Mouse (Mus musculus) neural tube, embryonic 13.5 days (tissue): ENCODE results near the gene Myt1l. TPM values are rescaled to one million over a fixed set of nuclear protein-coding genes. Genes with fewer than 3 reads are reported as not detected.
A peak's percentile ranks its signal among the peaks of the same experiment; 100 is the strongest.

ENCODE experiments used
- ATAC-seq: fragments of 200-750 bp; cut with Nextera tagmentation; 2 replicates; pipeline ENCODE4 v1.8.0; 2017; ENCODE audit warnings: low read depth, mild to moderate bottlenecking, moderate TSS enrichment, moderate library complexity
- H3K27ac ChIP-seq: fragments of 300-500 bp; sonication (generic); replicated peaks from 2 replicates; pipeline ENCODE4 v1.5.1; 2015; ENCODE audit warnings: moderate library complexity, mild to moderate bottlenecking, inconsistent platforms
- H3K27me3 ChIP-seq: fragments of 300-500 bp; sonication (generic); 2 replicates; pipeline ENCODE4 v1.6.1; 2015; ENCODE audit warnings: mild to moderate bottlenecking, inconsistent platforms
- H3K36me3 ChIP-seq: fragments of 300-500 bp; sonication (generic); 2 replicates; pipeline ENCODE4 v1.6.1; 2015; ENCODE audit warnings: mild to moderate bottlenecking, inconsistent platforms
- H3K4me1 ChIP-seq: fragments of 300-500 bp; sonication (generic); replicated peaks from 2 replicates; pipeline ENCODE4 v1.6.1; 2015; ENCODE audit warnings: inconsistent platforms
- H3K4me2 ChIP-seq: fragments of 300-500 bp; sonication (generic); 2 replicates; pipeline ENCODE4 v1.6.1; 2015; ENCODE audit warnings: inconsistent platforms, mild to moderate bottlenecking, moderate library complexity
- H3K4me3 ChIP-seq: fragments of 300-500 bp; sonication (generic); 2 replicates; pipeline ENCODE4 v1.5.1; 2015; ENCODE audit warnings: mild to moderate bottlenecking, inconsistent platforms
- H3K9ac ChIP-seq: fragments of 300-500 bp; sonication (generic); 2 replicates; pipeline ENCODE4 v1.6.1; 2015; ENCODE audit warnings: moderate library complexity, mild to moderate bottlenecking, inconsistent platforms
- H3K9me3 ChIP-seq: fragments of 300-500 bp; sonication (generic); 2 replicates; pipeline ENCODE4 v1.6.1; 2016; ENCODE audit warnings: inconsistent platforms
- WGBS: fragments of 180-500 bp; shearing (Covaris S2); methylation state at CpG from one replicate; pipeline ENCODE4 v1.1.7; 2015; 5-methylcytosine and 5-hydroxymethylcytosine counted together
- polyA plus RNA-seq: library from polyadenylated mRNA; unstranded; fragments of >200 nt; fragmentation: Nextera tagmentation; extraction: Ambion mirVana; gene quantifications from 2 replicates; pipeline ENCODE4 v1.2.1, GENCODE M21; 2015

Gene Myt1l
- polyA plus RNA-seq, 1 experiment from 2014 or later: 170 TPM

DNA sequence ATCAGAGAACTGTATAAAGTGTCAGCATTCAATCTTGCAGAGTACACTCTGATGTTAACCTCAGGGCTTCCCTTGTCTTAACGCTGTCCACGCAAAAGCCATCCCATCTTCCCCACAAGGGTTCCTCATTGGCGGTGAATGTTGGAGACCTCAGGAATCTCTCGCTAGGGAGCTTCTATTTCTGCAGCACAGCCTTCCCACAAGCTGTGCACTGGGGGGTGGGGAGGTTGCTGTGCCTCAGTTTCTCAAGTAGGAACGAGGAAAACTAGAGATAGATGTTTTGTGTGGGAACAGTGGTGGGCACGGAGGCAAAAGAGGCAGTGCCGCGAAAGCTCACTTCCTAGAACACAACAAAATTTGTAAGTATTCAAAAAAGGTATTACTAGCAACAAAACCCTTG is 409.1 kb downstream of the Myt1l start, which contains the start of gene Pxdn:
Pxdn (plus strand) TSS at position 301 of the 400 bp plus-strand sequence.
- WGBS: 31% methylated on average over 8 of the region's 8 CpGs
- Histone ChIP-seq H3K4me1 (peaks cover 43% of the 10 kb centered on the region), H3K9me3 (no peaks in the 10 kb centered on the region), H3K9ac (peak within 1 kb of the TSS; percentile 92), H3K36me3 (0 out of 2 replicates have a peak, but pooled peaks cover 6% of the 10 kb centered on the region), H3K4me3 (peak within 1 kb of the TSS; percentile 82), H3K4me2 (peak within 1 kb of the TSS; percentile 83), H3K27me3 (no peaks in the 10 kb centered on the region), H3K27ac (peak within 1 kb of the TSS; percentile 92)
- no peak for ATAC-seq

- Histone ChIP-seq H3K4me2 (peak overlapping the region; percentile 83), H3K27ac (peak overlapping the region; percentile 92), H3K36me3 (0 out of 2 replicates have a peak, but pooled peaks cover 11% of the 10 kb centered on the region), H3K9ac (peak overlapping the region; percentile 92), H3K4me3 (peak overlapping the region; percentile 82), H3K27me3 (no peaks in the 10 kb centered on the region), H3K4me1 (peaks cover 45% of the 10 kb centered on the region), H3K9me3 (no peaks in the 10 kb centered on the region)
- WGBS: under 1% methylated on average over 49 of the region's 49 CpGs
- peak; percentile 93 for ATAC-seq
Measured at GRCm38 (mm10) chr12:29937851-29938375, 409.7 kb downstream of the Myt1l start.

DNA sequence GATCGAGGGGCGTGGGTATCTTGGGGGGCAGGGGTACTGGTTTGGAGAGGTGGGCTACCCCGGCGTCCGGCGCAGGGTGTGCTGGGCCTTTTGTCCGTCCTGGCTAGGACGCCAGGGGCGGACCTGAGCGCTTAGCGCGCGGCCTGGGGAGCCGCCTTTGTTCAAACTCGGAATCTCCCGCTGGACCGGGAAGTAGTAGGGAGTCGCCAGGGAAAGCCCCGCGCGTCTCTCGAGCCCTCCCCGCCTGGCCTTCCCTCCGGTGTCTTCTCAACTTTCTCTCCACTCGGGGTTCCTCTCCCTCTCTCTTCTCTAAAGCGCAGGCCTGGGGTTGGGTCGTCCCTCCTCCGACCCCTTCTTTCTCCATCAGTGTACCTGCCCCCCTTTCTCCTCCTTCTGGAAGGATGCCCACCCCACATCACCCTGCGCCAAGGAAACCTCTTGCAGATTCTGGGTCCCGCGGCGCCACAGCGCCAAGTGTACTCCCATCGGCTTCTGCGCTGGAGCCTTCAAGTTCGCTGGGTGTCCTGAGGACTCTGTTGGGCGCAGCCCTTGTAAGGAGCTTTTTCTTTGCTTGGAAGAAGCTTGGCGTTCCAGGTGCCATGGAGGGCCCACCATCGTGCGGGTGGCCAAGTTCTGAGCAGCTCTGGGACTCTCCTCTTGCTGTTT is 410.3 kb downstream of the Myt1l start:
- Histone ChIP-seq H3K27ac (peak overlapping the region; percentile 92), H3K9me3 (no peaks in the 10 kb centered on the region), H3K36me3 (0 out of 2 replicates have a peak, but pooled peaks cover 11% of the 10 kb centered on the region), H3K4me2 (peak overlapping the region; percentile 83), H3K9ac (peak overlapping the region; percentile 92), H3K4me1 (peaks cover 45% of the 10 kb centered on the region), H3K27me3 (no peaks in the 10 kb centered on the region), H3K4me3 (peak overlapping the region; percentile 82)
- WGBS: under 1% methylated on average over 40 of the region's 40 CpGs
- peak; percentile 82 for ATAC-seq

DNA sequence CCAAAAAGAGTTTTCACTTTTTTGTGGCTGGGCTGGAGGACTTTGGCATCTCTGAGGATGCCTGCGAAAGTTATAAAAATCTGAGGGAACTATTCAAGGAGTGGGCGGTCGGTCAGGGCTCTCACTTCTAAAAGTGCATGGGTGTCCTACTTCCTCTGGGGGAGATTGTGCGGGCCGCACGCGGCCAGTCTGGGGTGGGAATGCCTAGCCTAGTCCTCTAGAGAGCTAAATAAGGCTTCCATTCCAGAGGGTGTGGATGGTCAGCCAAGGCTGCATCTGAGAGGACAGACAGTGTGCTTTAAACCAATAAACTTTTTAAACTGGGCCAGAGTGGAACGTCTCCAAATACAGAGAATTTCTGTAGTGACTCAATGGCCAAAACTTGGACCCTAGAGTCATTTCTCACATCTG is 411.1 kb downstream of the Myt1l start:
- Histone ChIP-seq H3K4me3 (peak overlapping the region; percentile 82), H3K27me3 (no peaks in the 10 kb centered on the region), H3K27ac (peak overlapping the region; percentile 92; the same call in 1 of the 2 replicates), H3K9me3 (no peaks in the 10 kb centered on the region), H3K36me3 (0 out of 2 replicates have a peak, but pooled peaks cover 11% of the 10 kb centered on the region), H3K4me2 (peak overlapping the region; percentile 83), H3K9ac (peak overlapping the region; percentile 92), H3K4me1 (peaks cover 45% of the 10 kb centered on the region)
- WGBS: 6% methylated on average over 8 of the region's 8 CpGs
- ATAC-seq: no peak

DNA sequence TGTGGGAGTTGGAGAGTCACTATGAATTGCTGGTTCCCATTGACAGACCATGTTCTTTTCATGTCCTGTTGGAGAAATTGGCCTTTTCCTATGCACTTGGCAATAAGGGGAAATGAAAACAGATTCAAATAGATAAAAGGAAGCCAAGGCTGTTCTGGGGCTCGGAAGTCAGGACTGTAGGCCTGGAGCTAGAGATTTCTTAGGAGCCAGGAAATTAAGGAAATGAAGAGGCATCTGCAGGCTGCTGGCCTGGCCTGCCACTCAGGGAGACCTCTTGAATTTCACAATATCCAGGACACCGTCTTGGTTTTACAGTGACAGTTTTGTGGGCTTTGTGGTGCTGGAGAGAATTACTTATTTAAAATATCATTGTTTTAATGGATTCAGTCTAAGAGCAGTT is 414.3 kb downstream of the Myt1l start:
- Histone ChIP-seq H3K36me3 (0 out of 2 replicates have a peak, but pooled peaks cover 11% of the 10 kb centered on the region), H3K27ac (no peak overlapping the region), H3K4me1 (peaks cover 51% of the 10 kb centered on the region), H3K9ac (no peak overlapping the region), H3K27me3 (no peaks in the 10 kb centered on the region), H3K9me3 (no peaks in the 10 kb centered on the region), H3K4me2 (no peak overlapping the region), H3K4me3 (no peak overlapping the region)
- WGBS: 83% methylated on average over 2 of the region's 2 CpGs
- ATAC-seq: no peak

- no peak for ATAC-seq
- Histone ChIP-seq H3K27ac (no peak overlapping the region), H3K9ac (no peak overlapping the region), H3K36me3 (peaks cover 14% of the 10 kb centered on the region; the same call in 1 of the 2 replicates), H3K27me3 (no peaks in the 10 kb centered on the region), H3K9me3 (no peaks in the 10 kb centered on the region), H3K4me3 (no peak overlapping the region), H3K4me1 (peaks cover 36% of the 10 kb centered on the region), H3K4me2 (no peak overlapping the region)
- 93% methylated on average over 3 of the region's 3 CpGs for whole genome bisulfite sequencing
Measured at GRCm38 (mm10) chr12:29944650-29945049, 416.5 kb downstream of the Myt1l start.

DNA sequence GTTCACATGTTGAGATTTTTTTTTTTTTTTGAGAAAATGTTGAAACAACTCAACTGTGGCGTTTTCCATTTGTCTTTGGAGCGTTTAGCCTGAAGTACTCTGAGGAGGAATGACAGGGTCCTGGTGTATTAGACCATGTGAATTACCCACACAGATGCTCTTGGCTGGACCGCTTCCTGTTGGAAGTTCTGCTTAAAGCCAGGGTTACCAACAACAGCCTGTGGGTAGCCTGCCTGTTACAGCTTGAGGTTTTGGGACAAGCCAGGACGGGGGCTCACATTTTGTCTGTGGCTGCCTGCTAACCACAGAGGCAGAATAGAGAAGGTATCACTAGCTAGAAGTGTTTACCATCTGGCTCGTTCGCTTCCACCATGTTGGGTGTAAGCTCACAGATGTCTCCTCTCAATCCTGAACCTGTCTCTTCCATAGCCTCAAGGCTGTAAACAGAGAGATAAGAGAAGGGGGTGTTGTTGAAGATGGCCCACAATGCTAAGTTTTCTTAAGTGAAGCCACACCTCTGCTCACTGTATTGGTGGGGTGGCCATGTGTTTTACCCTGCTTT is 417.1 kb downstream of the Myt1l start:
- ATAC-seq: no peak
- Histone ChIP-seq H3K27me3 (no peaks in the 10 kb centered on the region), H3K9ac (no peak overlapping the region), H3K4me1 (peaks cover 33% of the 10 kb centered on the region), H3K9me3 (no peaks in the 10 kb centered on the region), H3K4me3 (no peak overlapping the region), H3K27ac (no peak overlapping the region), H3K4me2 (no peak overlapping the region), H3K36me3 (peaks cover 15% of the 10 kb centered on the region; the same call in 1 of the 2 replicates)
- 79% methylated on average over 6 of the region's 6 CpGs for WGBS

DNA sequence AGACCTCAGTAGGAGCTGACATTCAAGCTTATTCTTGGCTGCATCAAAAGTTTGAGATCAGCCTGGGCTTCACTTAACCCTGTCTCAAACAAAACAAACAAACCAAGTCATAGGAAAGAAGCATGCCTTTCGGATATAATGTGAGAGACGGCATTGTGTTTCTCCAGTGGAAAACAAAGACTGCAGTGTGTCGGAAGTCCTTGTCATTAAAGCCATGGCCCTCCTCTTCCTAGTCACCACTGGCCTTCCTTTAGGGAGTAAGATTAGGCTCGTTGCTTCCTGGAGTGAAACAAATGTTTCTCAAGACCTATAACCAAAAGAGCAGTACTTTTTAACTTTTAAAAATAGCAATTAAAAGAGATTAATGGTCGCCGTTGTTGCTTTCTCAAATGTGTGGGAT is 422.9 kb downstream of the Myt1l start:
- no peaks in the 10 kb centered on the region for H3K9me3 ChIP-seq
- H3K36me3 ChIP-seq: peaks cover 4% of the 10 kb centered on the region; the same call in 1 of the 2 replicates
- WGBS: 39% methylated on average over 6 of the region's 6 CpGs
- no peak overlapping the region for H3K9ac ChIP-seq
- H3K4me2 ChIP-seq: no peak overlapping the region
- ATAC-seq: no peak
- no peak overlapping the region for H3K4me3 ChIP-seq
- peak overlapping the region; percentile 28; the same call in 1 of the 2 replicates for H3K27ac ChIP-seq
- H3K27me3 ChIP-seq: no peaks in the 10 kb centered on the region
- peaks cover 50% of the 10 kb centered on the region for H3K4me1 ChIP-seq

GRCm38 (mm10) chr12:29951485-29951884 is 423.3 kb downstream of the Myt1l start:
- no peak for ATAC-seq
- Histone ChIP-seq H3K4me3 (no peak overlapping the region), H3K9me3 (no peaks in the 10 kb centered on the region), H3K27ac (no peak overlapping the region), H3K4me1 (peaks cover 51% of the 10 kb centered on the region), H3K36me3 (peaks cover 4% of the 10 kb centered on the region; the same call in 1 of the 2 replicates), H3K9ac (no peak overlapping the region), H3K27me3 (no peaks in the 10 kb centered on the region), H3K4me2 (no peak overlapping the region)
- WGBS: 87% methylated on average over 5 of the region's 5 CpGs

DNA sequence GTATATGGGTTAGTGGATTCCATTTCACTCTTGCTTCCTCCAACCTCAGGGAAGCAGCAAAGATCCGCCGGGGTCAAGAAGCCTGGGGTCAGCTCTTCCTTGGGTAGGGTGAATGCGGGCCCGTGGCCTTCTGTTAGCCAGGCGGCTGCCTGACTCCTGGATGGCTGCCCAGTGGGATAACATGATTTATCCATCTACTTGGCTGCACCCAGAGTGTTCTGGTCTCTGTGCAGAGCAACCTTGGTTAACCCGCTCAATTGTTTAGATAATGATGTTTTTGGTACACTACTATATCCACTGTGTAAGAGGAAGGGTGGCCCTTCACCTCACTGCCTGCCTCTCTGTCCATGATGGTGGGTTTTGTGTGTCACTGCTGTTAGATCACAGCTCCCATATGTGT is 423.9 kb downstream of the Myt1l start:
- Histone ChIP-seq H3K27ac (no peak overlapping the region; the same call in 1 of the 2 replicates), H3K27me3 (no peaks in the 10 kb centered on the region), H3K9me3 (no peaks in the 10 kb centered on the region), H3K4me1 (peaks cover 57% of the 10 kb centered on the region), H3K9ac (no peak overlapping the region), H3K4me3 (no peak overlapping the region), H3K4me2 (no peak overlapping the region), H3K36me3 (peaks cover 4% of the 10 kb centered on the region; the same call in 1 of the 2 replicates)
- ATAC-seq: 0 out of 2 replicates have a peak, but pooled peaks have one; percentile 6
- 69% methylated on average over 6 of the region's 6 CpGs for WGBS

DNA sequence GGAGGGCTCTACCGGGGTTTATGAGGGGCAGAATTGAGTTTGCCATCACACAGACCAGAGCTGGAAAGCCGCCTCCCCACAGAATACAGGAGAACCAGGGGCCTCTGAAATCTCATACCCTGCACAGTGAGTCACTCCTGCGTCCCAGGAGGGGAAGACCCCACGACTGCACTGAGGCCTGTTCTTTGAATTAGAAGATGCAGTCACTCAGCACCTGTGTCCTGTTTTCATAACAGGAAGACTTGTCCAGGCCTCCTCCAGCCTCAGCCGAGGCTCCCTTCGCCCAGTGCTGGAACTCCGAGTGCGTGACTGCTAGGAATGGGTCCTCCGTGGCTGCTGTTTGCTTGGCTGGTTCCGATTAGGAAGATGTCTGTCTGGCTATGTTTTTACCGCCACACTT is 425.8 kb downstream of the Myt1l start:
- peaks cover 58% of the 10 kb centered on the region for H3K4me1 ChIP-seq
- no peak overlapping the region for H3K4me3 ChIP-seq
- H3K4me2 ChIP-seq: no peak overlapping the region
- no peaks in the 10 kb centered on the region for H3K9me3 ChIP-seq
- peaks cover 4% of the 10 kb centered on the region; the same call in 1 of the 2 replicates for H3K36me3 ChIP-seq
- peak overlapping the region; percentile 38; the same call in 1 of the 2 replicates for H3K9ac ChIP-seq
- 0 out of 2 replicates have a peak, but pooled peaks have one; percentile 28 for ATAC-seq
- no peaks in the 10 kb centered on the region for H3K27me3 ChIP-seq
- H3K27ac ChIP-seq: peak overlapping the region; percentile 61
- 48% methylated on average over 11 of the region's 11 CpGs for WGBS

- Histone ChIP-seq H3K27ac (peak overlapping the region; percentile 61), H3K4me2 (no peak overlapping the region), H3K36me3 (peaks cover 2% of the 10 kb centered on the region; the same call in 1 of the 2 replicates), H3K4me1 (peaks cover 58% of the 10 kb centered on the region), H3K27me3 (no peaks in the 10 kb centered on the region), H3K4me3 (no peak overlapping the region), H3K9ac (no peak overlapping the region), H3K9me3 (no peaks in the 10 kb centered on the region)
- 55% methylated on average over 3 of the region's 3 CpGs for WGBS
- ATAC-seq: peak; percentile 15; the same call in 1 of the 2 replicates
Measured at GRCm38 (mm10) chr12:29954464-29954863, 426.3 kb downstream of the Myt1l start.
